9 mouse cellular contexts compared by ENCODE assay signal in the genomic region with DNA sequence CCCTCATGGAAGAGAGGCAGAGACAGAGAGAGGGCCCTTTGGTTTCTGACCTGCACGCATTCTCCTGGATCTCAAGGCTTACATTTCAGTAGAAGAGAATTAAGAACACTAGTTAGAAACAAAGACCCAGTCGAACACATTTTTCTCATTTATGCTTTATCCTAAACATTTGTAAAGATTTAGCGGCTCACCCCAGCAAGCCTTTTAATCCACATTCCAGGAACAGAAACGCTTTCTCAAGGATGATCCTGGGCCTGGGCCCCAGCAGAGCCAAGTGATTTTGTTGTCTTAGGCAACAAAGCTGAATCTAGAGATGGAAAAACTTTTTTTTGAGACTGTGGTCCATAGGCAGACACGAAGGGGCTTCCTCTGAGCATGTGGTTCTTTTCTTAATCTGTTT.
"Had no signal": no experiment of that assay in that cellular context is flagged by ENCODE, and none has a peak within 500 bp of the region (broad histone marks: within the 10 kb centered on the region; RNA-seq: fewer than 3 reads in every experiment).

No protein-coding gene starts in this region.

- H3K27me3 ChIP-seq: liver, embryonic 13.5 days; lung, embryonic 15.5 days; midbrain, embryonic 13.5 days had no signal

- DNase-seq: kidney, postnatal 10 days; kidney, postnatal 4 days; liver; liver, embryonic 13.5 days; liver, postnatal 0 days; right cerebral cortex, postnatal 14 days; thymus, postnatal 4 days had no signal

- H3K36me3 ChIP-seq: liver, embryonic 13.5 days; lung, embryonic 15.5 days; midbrain, embryonic 13.5 days had no signal

- ATAC-seq: liver, postnatal 0 days; midbrain, embryonic 13.5 days had no signal

- H3K4me1 ChIP-seq: liver, embryonic 13.5 days; lung, embryonic 15.5 days; midbrain, embryonic 13.5 days had no signal

- H3K4me2 ChIP-seq: liver, embryonic 13.5 days; lung, embryonic 15.5 days; midbrain, embryonic 13.5 days had no signal

- H3K9ac ChIP-seq: liver, embryonic 13.5 days; liver, postnatal 0 days; lung, embryonic 15.5 days; midbrain, embryonic 13.5 days had no signal

- H3K9me3 ChIP-seq: liver, embryonic 13.5 days; lung, embryonic 15.5 days; midbrain, embryonic 13.5 days had no signal

- H3K27ac ChIP-seq: liver, embryonic 13.5 days; lung, embryonic 15.5 days; midbrain, embryonic 13.5 days had no signal

- H3K4me3 ChIP-seq: liver, embryonic 13.5 days; lung, embryonic 15.5 days; midbrain, embryonic 13.5 days had no signal
